In the genomic region with DNA sequence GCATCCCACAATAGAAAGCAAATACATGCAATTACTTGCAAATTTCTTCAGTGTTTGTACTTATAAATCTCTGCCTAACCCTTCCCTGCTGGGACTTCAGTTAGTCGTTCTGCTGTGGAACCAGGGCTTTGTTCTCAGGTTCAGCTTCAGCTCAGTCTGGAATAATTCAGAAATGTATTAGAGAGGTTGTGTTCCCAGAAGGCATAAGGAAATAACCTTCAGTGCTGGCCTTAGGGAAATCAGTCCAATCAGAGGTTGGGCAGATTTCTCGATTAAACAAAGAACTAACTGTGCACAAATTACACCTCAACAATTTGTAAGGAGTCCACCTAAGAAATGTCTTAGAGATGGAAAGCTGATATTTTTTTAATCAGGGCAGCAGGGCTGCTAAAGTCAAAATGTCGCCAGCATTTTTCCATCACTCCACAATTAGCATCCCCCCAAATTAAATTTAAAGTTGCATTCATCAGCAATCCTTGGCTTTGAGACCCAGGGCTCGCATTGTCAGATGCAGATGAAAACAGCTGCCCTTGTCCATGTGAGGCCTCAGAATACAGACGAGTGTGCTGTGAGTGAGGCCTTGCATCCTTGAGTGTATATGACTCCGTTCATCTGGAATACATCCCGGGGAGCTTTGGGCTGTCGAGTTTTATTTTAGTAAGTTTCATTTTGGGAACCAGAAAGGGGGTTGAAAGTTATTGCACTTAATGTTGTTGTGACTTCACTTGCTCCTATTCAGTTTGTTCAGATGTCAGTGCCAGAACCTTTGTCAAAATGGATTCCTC, we compare ENCODE assay signal across 11 mouse cellular contexts.
DNase-seq lines count a peak whose midpoint lies in the region; ATAC-seq and TF ChIP-seq lines count a peak whose summit lies in the region.
"Had no signal": no experiment of that assay in that cellular context is flagged by ENCODE, and none has a peak within 500 bp of the region (broad histone marks: within the 10 kb centered on the region; RNA-seq: fewer than 3 reads in every experiment).

No protein-coding gene starts in this region.

- no peak overlapping the region for H3K9ac ChIP-seq in hindbrain, embryonic 11.5 days (ENCODE audit: low read depth, low read length)
- H3K9ac ChIP-seq in hindbrain, postnatal 0 days (replicated peaks; ENCODE audit: low read length) = no peak overlapping the region
- H3K9ac ChIP-seq in neural tube, embryonic 11.5 days (ENCODE audit: low read length) = no peak overlapping the region
- no peak overlapping the region for H3K9ac ChIP-seq in hindbrain, embryonic 13.5 days

- intact Hi-C loops in gastrocnemius, postnatal 36 days (cut with DNase I) = no loop called here

- H3K27me3 ChIP-seq in hindbrain, embryonic 11.5 days (ENCODE audit: control insufficient read depth, insufficient read depth, low read length) = no peaks in the 10 kb centered on the region
- no peaks in the 10 kb centered on the region for H3K27me3 ChIP-seq in hindbrain, postnatal 0 days (ENCODE audit: insufficient read depth, low read length)
- H3K27me3 ChIP-seq in neural tube, embryonic 11.5 days (ENCODE audit: control insufficient read depth, insufficient read depth, low read length) = no peaks in the 10 kb centered on the region
- H3K27me3 ChIP-seq in hindbrain, embryonic 13.5 days = no peaks in the 10 kb centered on the region

- ATAC-seq in hindbrain, embryonic 11.5 days (ENCODE audit: low FRiP score) = peak; percentile 53; the same call in 1 of the 2 replicates
- ATAC-seq in hindbrain, postnatal 0 days = no peak
- ATAC-seq in neural tube, embryonic 11.5 days (ENCODE audit: insufficient read depth, low FRiP score, low TSS enrichment) = peak; percentile 40; the same call in 1 of the 2 replicates
- no peak; the same call in 1 of the 2 replicates for ATAC-seq in hindbrain, embryonic 13.5 days (ENCODE audit: low FRiP score)
- ATAC-seq: intestine, postnatal 0 days had no signal

- no peaks in the 10 kb centered on the region for H3K9me3 ChIP-seq in hindbrain, embryonic 11.5 days (ENCODE audit: control insufficient read depth, low read length)
- H3K9me3 ChIP-seq in hindbrain, postnatal 0 days (ENCODE audit: low read length) = no peaks in the 10 kb centered on the region
- no peaks in the 10 kb centered on the region for H3K9me3 ChIP-seq in neural tube, embryonic 11.5 days (ENCODE audit: control insufficient read depth, low read length)
- no peaks in the 10 kb centered on the region for H3K9me3 ChIP-seq in hindbrain, embryonic 13.5 days

- no peak overlapping the region for H3K4me2 ChIP-seq in hindbrain, embryonic 11.5 days (replicated peaks; ENCODE audit: low read depth, low read length)
- H3K4me2 ChIP-seq in hindbrain, postnatal 0 days (ENCODE audit: low read depth, low read length) = no peak overlapping the region
- no peak overlapping the region for H3K4me2 ChIP-seq in neural tube, embryonic 11.5 days (ENCODE audit: low read depth)
- no peak overlapping the region for H3K4me2 ChIP-seq in hindbrain, embryonic 13.5 days

- H3K4me3 ChIP-seq in hindbrain, embryonic 11.5 days (ENCODE audit: low read depth, low read length) = no peak overlapping the region
- no peak overlapping the region for H3K4me3 ChIP-seq in hindbrain, postnatal 0 days (ENCODE audit: low read length)
- no peak overlapping the region for H3K4me3 ChIP-seq in neural tube, embryonic 11.5 days (ENCODE audit: low read depth, low read length)
- no peak overlapping the region for H3K4me3 ChIP-seq in hindbrain, embryonic 13.5 days
- H3K4me3 ChIP-seq: layer of hippocampus, adult 2 months had no signal

- 63% methylated on average over 8 of the region's 8 CpGs for WGBS in hindbrain, embryonic 11.5 days
- WGBS in hindbrain, postnatal 0 days = 53% methylated on average over 8 of the region's 8 CpGs
- WGBS in neural tube, embryonic 11.5 days = 69% methylated on average over 8 of the region's 8 CpGs
- 57% methylated on average over 8 of the region's 8 CpGs for WGBS in hindbrain, embryonic 13.5 days

- peak overlapping the region; percentile 39; the same call in 1 of the 2 replicates for H3K27ac ChIP-seq in hindbrain, embryonic 11.5 days (ENCODE audit: low read depth, low read length)
- H3K27ac ChIP-seq in hindbrain, postnatal 0 days = no peak overlapping the region
- H3K27ac ChIP-seq in neural tube, embryonic 11.5 days (ENCODE audit: low read depth, low read length) = no peak overlapping the region
- H3K27ac ChIP-seq in hindbrain, embryonic 13.5 days = peak overlapping the region; percentile 40; the same call in 1 of the 2 replicates
- H3K27ac ChIP-seq: layer of hippocampus, adult 2 months had no signal

- no peak for DNase-seq in hindbrain, embryonic 11.5 days (ENCODE audit: low spot score)
- DNase-seq in hindbrain, postnatal 0 days (ENCODE audit: low spot score) = no peak
- no peak for DNase-seq in neural tube, embryonic 11.5 days (ENCODE audit: low spot score)
- no peak for DNase-seq in neural tube, embryonic 10.5 days (ENCODE audit: extremely low spot score, low spot score)
- no peak for DNase-seq in cerebellum, postnatal 14 days
- no peak for DNase-seq in gastrocnemius, postnatal 36 days
- DNase-seq: cerebellum, postnatal 10 days; gastrocnemius, postnatal 25 days had no signal

- no peak for TF ChIP-seq CTCF in hindbrain, postnatal 0 days (IDR thresholded peaks at IDR 0.05; ENCODE audit: low read depth)

- H3K36me3 ChIP-seq in hindbrain, embryonic 11.5 days (ENCODE audit: control insufficient read depth, insufficient read depth, low read length) = no peaks in the 10 kb centered on the region
- no peaks in the 10 kb centered on the region for H3K36me3 ChIP-seq in hindbrain, postnatal 0 days (ENCODE audit: insufficient read depth, low read length)
- no peaks in the 10 kb centered on the region for H3K36me3 ChIP-seq in neural tube, embryonic 11.5 days (ENCODE audit: control insufficient read depth, insufficient read depth, low read length)
- no peaks in the 10 kb centered on the region for H3K36me3 ChIP-seq in hindbrain, embryonic 13.5 days

- no peaks in the 10 kb centered on the region for H3K4me1 ChIP-seq in hindbrain, embryonic 11.5 days (replicated peaks; ENCODE audit: control insufficient read depth, insufficient read depth, low read length)
- no peaks in the 10 kb centered on the region for H3K4me1 ChIP-seq in hindbrain, postnatal 0 days (ENCODE audit: insufficient read depth, low read length)
- peaks cover 5% of the 10 kb centered on the region; the same call in 1 of the 2 replicates for H3K4me1 ChIP-seq in neural tube, embryonic 11.5 days (ENCODE audit: control insufficient read depth, insufficient read depth, low read length)
- H3K4me1 ChIP-seq in hindbrain, embryonic 13.5 days (replicated peaks) = peaks cover 12% of the 10 kb centered on the region

Comparison
In these comparisons a context has a peak if more than half of its experiments do, and no peak if none do; other contexts are left out.
1. ATAC-seq: peak in hindbrain, embryonic 11.5 days (single experiment) and neural tube, embryonic 11.5 days (single experiment); none in hindbrain, postnatal 0 days (single experiment) and hindbrain, embryonic 13.5 days (single experiment).
2. H3K27ac ChIP-seq: peak in hindbrain, embryonic 11.5 days (single experiment) and hindbrain, embryonic 13.5 days (single experiment); none in hindbrain, postnatal 0 days (single experiment) and neural tube, embryonic 11.5 days (single experiment).